Mouse (Mus musculus): Measurements from ENCODE around the gene Mmp9.

GRCm38 (mm10) chr2:164988777-164989176, 48.2 kb downstream of the Mmp9 start:
- no peak for TF ChIP-seq POLR2A (IDR thresholded peaks at IDR 0.05; ENCODE audit: insufficient read depth, low read length)
- TF ChIP-seq CTCF (IDR thresholded peaks at IDR 0.05; ENCODE audit: low read depth, low read length): no peak
- TF ChIP-seq EP300 (IDR thresholded peaks at IDR 0.05; ENCODE audit: insufficient read depth, low read depth, low read length): no peak

All from ES-Bruce4 (cell line).